Mouse (Mus musculus): ENCODE measurements at regions not wholly inside any gene's neighbourhood (a gene's known extent, or its start where the extent isn't known, plus 50 kb on each side); places are given as distances from the start of the nearest gene placed in this dataset.

DNA sequence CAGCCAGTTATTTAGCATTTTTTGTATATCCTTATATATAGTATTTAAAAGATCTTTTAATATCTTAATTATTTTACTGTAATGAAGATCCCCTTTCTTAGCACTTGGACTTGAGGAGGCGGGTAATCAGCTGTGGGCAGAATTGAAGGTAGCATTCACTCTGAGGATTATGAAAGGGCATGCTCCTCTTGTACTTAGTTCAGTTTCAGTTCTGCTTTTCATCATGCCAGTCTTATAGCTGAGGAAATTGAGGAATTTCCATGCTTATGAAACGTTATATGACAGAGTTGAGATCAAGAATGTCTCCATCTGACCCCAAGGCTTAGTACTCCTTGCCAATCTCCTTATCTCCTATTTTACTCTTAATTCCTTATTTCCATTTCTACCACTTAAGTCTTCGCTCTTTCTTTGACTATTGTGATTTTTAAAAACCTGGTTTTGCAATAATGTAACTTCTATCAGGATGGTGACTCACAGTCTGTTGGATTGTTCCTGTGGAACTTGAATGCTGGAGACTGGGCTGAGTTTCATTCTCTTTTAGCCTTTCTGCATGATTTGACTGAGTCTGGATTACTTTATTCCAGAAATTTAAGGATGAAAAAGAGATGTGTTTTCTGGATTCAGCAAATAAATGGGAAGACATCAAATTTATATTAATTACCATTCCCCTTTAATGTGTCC, 133.6 kb downstream of the Papss1 start:
- DNase-seq (ENCODE audit: low spot score), result no peak

DNA sequence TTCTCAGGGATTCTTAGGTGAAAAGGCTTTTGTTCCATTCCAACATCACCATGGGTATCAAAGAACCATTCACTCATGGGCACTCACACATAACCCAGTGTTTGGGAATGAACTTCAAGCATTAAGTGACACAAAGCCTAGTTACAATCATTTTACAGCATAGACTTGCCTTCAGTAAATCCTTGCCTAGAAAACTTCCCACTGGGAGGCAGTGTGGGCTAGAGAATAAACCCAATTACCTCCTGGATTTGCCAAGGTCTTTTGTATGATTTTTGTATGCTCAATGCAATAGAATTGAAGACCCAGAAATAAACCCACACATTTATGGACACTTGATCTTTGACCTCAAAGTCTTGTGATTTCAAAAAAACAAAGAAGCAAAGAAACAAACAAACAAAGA, 138.6 kb downstream of the Papss1 start:
- no peak for DNase-seq (ENCODE audit: low spot score)

- DNase-seq (ENCODE audit: low spot score), result no peak
These were observed 149.0 kb downstream of the Papss1 start for GRCm38 (mm10) chr3:131713532-131713931.

DNA sequence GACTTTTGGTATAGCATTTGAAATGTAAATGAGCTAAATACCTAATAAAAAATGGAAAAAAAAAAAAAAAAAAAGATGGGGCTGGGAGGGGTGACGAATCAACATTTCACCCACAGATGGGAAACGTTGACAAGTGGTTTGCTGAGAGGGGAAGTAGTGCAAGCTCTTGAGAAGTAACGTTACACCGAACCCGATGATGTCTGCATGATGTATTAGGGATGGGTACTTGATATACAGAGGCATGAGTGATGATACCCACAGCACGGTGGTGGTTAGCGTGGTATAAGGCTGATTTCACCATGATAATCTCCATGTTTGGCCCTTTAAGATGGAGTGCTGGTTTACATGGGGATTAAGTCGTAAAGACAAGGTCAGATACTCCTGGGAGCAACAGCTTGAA, 154.2 kb downstream of the Papss1 start:
- DNase-seq (ENCODE audit: low spot score), result no peak

- DNase-seq (ENCODE audit: low spot score), result no peak
These were observed 164.1 kb downstream of the Papss1 start for GRCm38 (mm10) chr3:131728618-131729017.

GRCm38 (mm10) chr3:131734226-131734625, 169.7 kb downstream of the Papss1 start:
- DNase-seq (ENCODE audit: low spot score), result no peak

GRCm38 (mm10) chr3:131737461-131737860, 172.9 kb downstream of the Papss1 start:
- no peak for DNase-seq (ENCODE audit: low spot score)

- no peak for DNase-seq (ENCODE audit: low spot score)
These were observed 173.5 kb downstream of the Papss1 start for GRCm38 (mm10) chr3:131737953-131738598.

- DNase-seq (ENCODE audit: low spot score), result no peak
These were observed 191.0 kb downstream of the Papss1 start for GRCm38 (mm10) chr3:131755537-131755936.

DNA sequence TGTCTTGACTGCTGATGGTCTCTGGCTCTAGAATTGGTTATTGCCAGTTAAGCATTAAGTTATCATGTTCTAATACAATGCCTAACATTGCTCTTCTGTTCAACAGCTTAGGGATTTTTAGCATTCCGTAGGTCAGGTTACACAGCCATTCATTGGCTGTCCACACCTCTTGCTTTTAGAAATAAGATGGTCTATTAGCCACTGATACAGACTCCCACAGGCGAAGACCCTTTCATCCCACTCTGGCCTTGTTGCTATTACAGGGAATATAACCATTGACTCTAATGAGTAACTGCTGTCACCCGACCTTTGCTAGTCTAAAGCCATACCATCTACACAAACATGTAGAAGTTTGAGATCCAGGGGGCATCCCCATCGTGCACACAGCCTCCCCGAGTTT, 191.6 kb downstream of the Papss1 start:
- DNase-seq (ENCODE audit: low spot score), result no peak

- DNase-seq (ENCODE audit: low spot score), result no peak
These were observed 205.4 kb downstream of the Papss1 start for GRCm38 (mm10) chr3:131769976-131770375.

GRCm38 (mm10) chr3:131770486-131770885, 205.9 kb downstream of the Papss1 start:
- DNase-seq (ENCODE audit: low spot score), result no peak

GRCm38 (mm10) chr3:131771863-131772546, 207.4 kb downstream of the Papss1 start:
- no peak for DNase-seq (ENCODE audit: low spot score)

DNA sequence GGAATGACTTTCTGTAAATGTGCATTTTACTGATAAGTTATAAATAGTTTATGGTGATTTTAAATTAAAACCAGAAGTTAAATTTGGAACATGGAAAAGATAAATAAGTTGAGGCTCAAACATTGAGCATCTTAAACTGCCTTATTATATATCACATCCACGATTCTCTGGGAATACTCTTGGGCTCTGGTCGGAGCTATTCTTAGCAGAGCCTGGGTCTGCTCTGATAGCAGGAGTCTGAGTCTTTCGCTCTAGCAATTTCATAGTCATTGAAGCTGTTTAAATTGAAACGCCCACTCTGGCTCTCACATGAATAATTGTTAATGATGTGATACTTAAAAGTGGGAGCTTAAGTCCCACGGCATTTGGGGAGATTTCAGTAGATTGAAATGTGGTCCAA, 208.0 kb downstream of the Papss1 start:
- DNase-seq (ENCODE audit: low spot score), result no peak

DNA sequence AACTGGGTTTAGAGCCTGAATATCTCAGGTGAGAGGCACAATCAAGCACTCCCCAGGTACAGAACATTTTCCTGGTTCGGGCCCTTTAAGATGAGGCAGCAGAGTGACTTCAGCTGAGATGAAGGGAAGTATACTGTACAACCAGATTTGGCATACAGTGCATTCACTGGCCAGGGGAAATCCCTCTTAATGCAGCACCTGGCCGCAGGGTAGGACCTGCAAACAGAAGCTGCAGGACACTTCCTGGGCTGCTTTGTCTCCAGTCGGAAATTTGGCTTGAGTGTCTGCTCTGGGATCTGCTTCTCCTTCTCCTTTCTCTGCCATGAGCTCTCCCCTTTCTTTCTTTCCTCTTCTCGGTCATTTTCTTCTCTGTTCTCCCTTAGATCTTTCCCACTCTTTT, 210.9 kb downstream of the Papss1 start:
- no peak for DNase-seq (ENCODE audit: low spot score)

GRCm38 (mm10) chr3:131776650-131777049, 212.1 kb downstream of the Papss1 start:
- no peak for DNase-seq (ENCODE audit: low spot score)

- no peak for DNase-seq (ENCODE audit: low spot score)
These were observed 215.2 kb downstream of the Papss1 start for GRCm38 (mm10) chr3:131779803-131780202.

GRCm38 (mm10) chr3:131785524-131785923, 221.0 kb downstream of the Papss1 start:
- no peak for DNase-seq (ENCODE audit: low spot score)

- DNase-seq (ENCODE audit: low spot score), result no peak
These were observed 223.8 kb downstream of the Papss1 start for GRCm38 (mm10) chr3:131788321-131788720.

GRCm38 (mm10) chr3:131789177-131789576, 224.6 kb downstream of the Papss1 start:
- DNase-seq (ENCODE audit: low spot score), result no peak

GRCm38 (mm10) chr3:131794056-131794455, 229.5 kb downstream of the Papss1 start:
- no peak for DNase-seq (ENCODE audit: low spot score)

DNA sequence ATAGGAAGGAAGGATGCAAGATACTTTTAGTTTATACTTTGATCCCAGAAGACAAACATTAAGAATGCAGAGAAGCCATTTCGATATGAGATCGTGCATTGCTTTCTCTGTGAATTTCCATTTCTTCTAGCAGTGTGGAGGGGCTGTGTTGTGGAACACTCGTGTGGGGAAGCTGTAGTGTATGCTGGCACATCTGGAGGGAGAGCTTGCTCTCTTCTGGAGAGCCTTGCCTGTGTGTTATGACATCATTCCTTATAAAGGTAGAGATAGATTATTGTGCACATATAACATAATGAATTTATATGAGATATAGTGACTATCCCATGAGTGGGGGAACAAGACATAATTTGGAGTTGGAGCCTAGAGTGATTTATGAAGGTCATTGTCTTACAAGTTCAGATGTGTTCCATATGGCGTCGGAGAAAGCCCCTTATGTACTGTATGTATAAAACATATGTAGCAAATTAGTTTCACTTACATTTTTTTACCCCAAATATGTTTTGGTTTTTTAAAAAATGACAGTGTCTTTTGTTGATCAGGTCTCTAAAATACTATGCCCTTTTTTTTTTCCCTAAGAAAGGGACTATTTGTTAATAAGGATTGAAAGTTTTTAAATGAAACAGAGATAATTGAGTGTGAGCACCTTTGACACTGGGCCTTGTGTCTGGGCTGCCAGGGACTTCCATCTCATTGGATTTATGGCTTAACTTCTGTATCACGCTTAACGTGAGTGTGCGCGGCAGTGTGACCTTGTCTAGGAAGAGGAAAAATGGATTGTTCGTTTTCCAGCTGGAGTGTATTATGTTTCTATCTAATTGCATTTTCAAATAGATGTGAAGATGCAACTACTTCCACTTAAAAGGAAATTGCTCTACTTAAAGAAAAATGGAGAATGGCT, 230.8 kb downstream of the Papss1 start:
- no peak for DNase-seq (ENCODE audit: low spot score)
